Mouse (Mus musculus) left cerebral cortex, adult 8-10 months (tissue): ENCODE measurements around the gene Mup9. TPM values are rescaled to one million over a fixed set of nuclear protein-coding genes. Genes with fewer than 3 reads are reported as not detected.
"Not testable (repeated sequence)": the region's sequence is repeated elsewhere in the genome, so short reads cannot be mapped to it uniquely, and the experiment has no call there.

Experiments
- DNase-seq, 2 experiments: peaks; one replicate each; pipeline ENCODE4 v3.0.0; 2022; ENCODE audit warnings: low spot score in 2 of 2
- total RNA-seq, 4 experiments: library from RNA; stranded (reverse); gene quantifications; 2 replicates each; pipeline ENCODE4 v1.2.4; 2022

Mup9 gene
- not detected for total RNA-seq

DNA sequence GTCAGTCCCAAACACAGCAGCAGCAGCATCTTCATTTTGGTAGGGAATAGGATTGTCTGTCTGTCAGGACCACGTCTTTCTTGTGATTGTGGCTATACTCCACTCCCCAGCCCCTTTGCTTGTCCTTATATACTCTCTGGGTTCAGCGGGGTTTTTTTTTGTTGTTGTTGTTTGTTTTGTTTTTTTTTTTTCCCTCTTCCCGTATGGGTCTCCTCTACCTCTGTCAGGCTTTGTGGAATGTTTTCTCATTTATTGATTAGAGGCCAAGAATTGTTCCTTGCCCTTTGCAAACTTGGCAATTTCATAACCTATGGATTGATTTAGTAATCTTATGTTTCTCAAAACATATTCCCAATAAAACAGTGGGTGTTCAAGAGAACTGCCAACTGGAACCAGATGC is at the start of gene Mup9:
Gene Mup9, minus strand, starts transcription at position 101 of the 400 bp plus-strand sequence.
- not testable (repeated sequence) for DNase-seq

Other genes starting within 250 kb of the Mup9 start
- not detected for gene Mup8, start 199.4 kb downstream of the Mup9 start, total RNA-seq
- gene Mup1, start 80.0 kb upstream of the Mup9 start, total RNA-seq: not detected
- not detected for gene Mup10, start 160.2 kb upstream of the Mup9 start, total RNA-seq
- gene Mup11, start 240.5 kb upstream of the Mup9 start, total RNA-seq: not detected